ENCODE assay signal across 36 mouse cellular contexts in genomic region chr10:81200605-81201287, GRCm38 (mm10). TPM values are rescaled to one million over a fixed set of nuclear protein-coding genes. Genes with fewer than 3 reads are reported as not detected.
A peak's percentile ranks its signal among the peaks of the same experiment; 100 is the strongest.
DNase-seq lines count a peak whose midpoint lies in the region; ATAC-seq and TF ChIP-seq lines count a peak whose summit lies in the region.
"Had no signal": no experiment of that assay in that cellular context is flagged by ENCODE, and none has a peak within 500 bp of the region (broad histone marks: within the 10 kb centered on the region; RNA-seq: fewer than 3 reads in every experiment).

No protein-coding gene starts in this region.

- DNase-seq in heart, embryonic 10.5 days (ENCODE audit: low spot score): no peak
- DNase-seq in heart, postnatal 36 days: no peak
- DNase-seq in heart, postnatal 0 days (ENCODE audit: low spot score): peak; percentile 12
- DNase-seq in adrenal gland, postnatal 10 days: no peak
- no peak for DNase-seq in layer of hippocampus, adult 9-10 months (ENCODE audit: low spot score)
- DNase-seq: adrenal gland, adult 2 months; B cell, adult 2 months; cerebellum, adult 2 months; cerebellum, postnatal 25 days; kidney, adult 18-20 months; kidney, postnatal 25 days; liver, embryonic 13.5 days; lung, adult 18-20 months; right cerebral cortex, adult 18-20 months; spleen, adult 18-20 months; thymus, postnatal 36 days had no signal

- TF ChIP-seq CTCF in heart, postnatal 0 days (IDR thresholded peaks at IDR 0.05; ENCODE audit: low read depth): no peak

- H3K36me3 ChIP-seq in heart, embryonic 10.5 days: no peaks in the 10 kb centered on the region
- H3K36me3 ChIP-seq in heart, embryonic 11.5 days (ENCODE audit: control insufficient read depth, insufficient read depth, low read length): no peaks in the 10 kb centered on the region
- no peaks in the 10 kb centered on the region for H3K36me3 ChIP-seq in heart, embryonic 12.5 days
- H3K36me3 ChIP-seq in heart, postnatal 0 days (replicated peaks; ENCODE audit: control insufficient read depth, insufficient read depth, low read length): no peaks in the 10 kb centered on the region
- H3K36me3 ChIP-seq: kidney, embryonic 15.5 days; limb, embryonic 15.5 days; liver, embryonic 13.5 days; midbrain, embryonic 10.5 days; midbrain, embryonic 15.5 days had no signal

- intact Hi-C loops in heart, postnatal 36 days (cut with DNase I): no loop called here

- TF ChIP-seq EP300 in heart, postnatal 0 days (IDR thresholded peaks at IDR 0.05; ENCODE audit: low read depth): 0 out of 2 replicates have a peak, but pooled peaks have one; percentile 19

- H3K4me2 ChIP-seq in heart, embryonic 11.5 days: 0 out of 2 replicates have a peak overlapping the region, but pooled peaks have one; percentile 1
- peak overlapping the region; percentile 50; the same call in 1 of the 2 replicates for H3K4me2 ChIP-seq in heart, embryonic 12.5 days
- 0 out of 2 replicates have a peak overlapping the region, but pooled peaks have one; percentile 12 for H3K4me2 ChIP-seq in heart, postnatal 0 days (ENCODE audit: low read depth, low read length)
- H3K4me2 ChIP-seq: hindbrain, embryonic 12.5 days; kidney, embryonic 15.5 days; limb, embryonic 15.5 days; liver, embryonic 13.5 days; midbrain, embryonic 15.5 days; neural tube, embryonic 12.5 days had no signal

- peak overlapping the region; percentile 58 for H3K9ac ChIP-seq in heart, embryonic 11.5 days (ENCODE audit: low read depth, low read length)
- peak overlapping the region; percentile 61 for H3K9ac ChIP-seq in heart, embryonic 12.5 days
- H3K9ac ChIP-seq in heart, postnatal 0 days (replicated peaks; ENCODE audit: low read depth, low read length): peak overlapping the region; percentile 47
- H3K9ac ChIP-seq: kidney, embryonic 15.5 days; limb, embryonic 15.5 days; liver, embryonic 13.5 days; midbrain, embryonic 15.5 days; neural tube, embryonic 12.5 days had no signal

- peak overlapping the region; percentile 60 for H3K27ac ChIP-seq in heart, embryonic 10.5 days
- H3K27ac ChIP-seq in heart, embryonic 11.5 days (ENCODE audit: low read depth, low read length): peak overlapping the region; percentile 76
- peak overlapping the region; percentile 94 for H3K27ac ChIP-seq in heart, embryonic 12.5 days (ENCODE audit: poor library complexity, severe bottlenecking)
- peak overlapping the region; percentile 98 for H3K27ac ChIP-seq in heart, postnatal 0 days (ENCODE audit: low read depth)
- H3K27ac ChIP-seq: hindbrain, embryonic 12.5 days; kidney, embryonic 15.5 days; left cerebral cortex, adult 2 months; limb, embryonic 15.5 days; liver, embryonic 13.5 days; macrophage; midbrain, embryonic 15.5 days; neural tube, embryonic 12.5 days had no signal

- no peak overlapping the region for H3K4me3 ChIP-seq in heart, embryonic 10.5 days
- H3K4me3 ChIP-seq in heart, embryonic 11.5 days (ENCODE audit: low read depth, low read length): no peak overlapping the region
- H3K4me3 ChIP-seq in heart, embryonic 12.5 days: no peak overlapping the region
- no peak overlapping the region for H3K4me3 ChIP-seq in heart, postnatal 0 days (ENCODE audit: low read depth, low read length)
- H3K4me3 ChIP-seq: hindbrain, embryonic 12.5 days; kidney, embryonic 15.5 days; left cerebral cortex, adult 2 months; limb, embryonic 15.5 days; liver, embryonic 13.5 days; midbrain, embryonic 10.5 days; midbrain, embryonic 15.5 days; neural tube, embryonic 12.5 days had no signal

- H3K9me3 ChIP-seq in heart, embryonic 10.5 days: no peaks in the 10 kb centered on the region
- H3K9me3 ChIP-seq in heart, embryonic 11.5 days (replicated peaks; ENCODE audit: control insufficient read depth, low read length): no peaks in the 10 kb centered on the region
- no peaks in the 10 kb centered on the region for H3K9me3 ChIP-seq in heart, embryonic 12.5 days (replicated peaks)
- H3K9me3 ChIP-seq in heart, postnatal 0 days (replicated peaks; ENCODE audit: control insufficient read depth, low read length): no peaks in the 10 kb centered on the region
- H3K9me3 ChIP-seq: hindbrain, embryonic 12.5 days; kidney, embryonic 15.5 days; limb, embryonic 15.5 days; liver, embryonic 13.5 days; midbrain, embryonic 10.5 days; midbrain, embryonic 15.5 days; neural tube, embryonic 12.5 days had no signal

- peaks cover 73% of the 10 kb centered on the region for H3K4me1 ChIP-seq in heart, embryonic 10.5 days
- peaks cover 40% of the 10 kb centered on the region for H3K4me1 ChIP-seq in heart, embryonic 11.5 days (ENCODE audit: control insufficient read depth, insufficient read depth, low read length)
- H3K4me1 ChIP-seq in heart, embryonic 12.5 days (replicated peaks): peaks cover 66% of the 10 kb centered on the region
- H3K4me1 ChIP-seq in heart, postnatal 0 days (ENCODE audit: control insufficient read depth, insufficient read depth): peaks cover 29% of the 10 kb centered on the region
- H3K4me1 ChIP-seq: hindbrain, embryonic 12.5 days; kidney, embryonic 15.5 days; midbrain, embryonic 15.5 days; neural tube, embryonic 12.5 days had no signal

- 64% methylated on average over 20 of the region's 20 CpGs for WGBS in heart, embryonic 10.5 days
- 67% methylated on average over 20 of the region's 20 CpGs for WGBS in heart, embryonic 11.5 days (ENCODE audit: insufficient replicate concordance)
- 64% methylated on average over 20 of the region's 20 CpGs for WGBS in heart, embryonic 12.5 days
- WGBS in heart, postnatal 0 days: 50% methylated on average over 20 of the region's 20 CpGs

- no peak for ATAC-seq in heart, embryonic 11.5 days (replicated peaks; ENCODE audit: insufficient number of reproducible peaks, low FRiP score, low TSS enrichment)
- no peak for ATAC-seq in heart, embryonic 12.5 days (ENCODE audit: insufficient number of reproducible peaks, low FRiP score)
- ATAC-seq in heart, postnatal 0 days (ENCODE audit: insufficient read depth, low read depth): no peak
- ATAC-seq in monocyte, adult 5-6 weeks (replicated peaks; ENCODE audit: insufficient number of reproducible peaks, low FRiP score, low TSS enrichment, poor library complexity, severe bottlenecking): no peak
- ATAC-seq: forebrain, embryonic 14.5 days; lung, postnatal 0 days; midbrain, embryonic 15.5 days had no signal

- H3K27me3 ChIP-seq in heart, embryonic 10.5 days (ENCODE audit: insufficient read depth, poor library complexity, severe bottlenecking): peaks cover 24% of the 10 kb centered on the region
- H3K27me3 ChIP-seq in heart, embryonic 11.5 days (ENCODE audit: control insufficient read depth, insufficient read depth, low read length): peaks cover 4% of the 10 kb centered on the region; the same call in 1 of the 2 replicates
- H3K27me3 ChIP-seq in heart, embryonic 12.5 days (replicated peaks): peaks cover 6% of the 10 kb centered on the region; the same call in 1 of the 2 replicates
- no peaks in the 10 kb centered on the region for H3K27me3 ChIP-seq in heart, postnatal 0 days (ENCODE audit: control insufficient read depth, insufficient read depth, low read length)

RNA-seq across cellular contexts. Expression of gene Nmrk2, which starts 1.1 kb away (rescaled TPM):
- polyA plus RNA-seq in heart, embryonic 10.5 days (2016; fragmentation: Nextera tagmentation; extraction: Ambion mirVana): 2.7 and 3.8 TPM in 2 replicates
- 1 to 10 TPM; 7.8 to 7.9 TPM for total RNA-seq in heart, postnatal 36 days (2021)
- 2.2 and 3.6 TPM in 2 replicates for polyA plus RNA-seq in heart, embryonic 11.5 days (2014; fragmentation: Nextera tagmentation; extraction: Ambion mirVana)
- polyA plus RNA-seq in heart, embryonic 12.5 days (2016; fragmentation: Nextera tagmentation; extraction: Ambion mirVana): 3.9 and 4.9 TPM in 2 replicates
- total RNA-seq in heart, postnatal 0 days (2014; rRNA removed; ENCODE audit: low replicate concordance): 30.5 and 35.2 TPM in 2 replicates
- polyA plus RNA-seq in heart, postnatal 0 days (2015; fragmentation: Nextera tagmentation; extraction: Ambion mirVana): 13.0 and 14.2 TPM in 2 replicates
- total RNA-seq in adrenal gland, postnatal 10 days (2021): 1 to 10 TPM in 1 of 2 experiments, under 1 TPM in 1; 0.15 to 4.9 TPM
- total RNA-seq in monocyte, adult 5-6 weeks (2017): not detected in 3 replicates
- total RNA-seq: adrenal gland, adult 2 months had no signal
- polyA plus RNA-seq: adrenal gland, adult 2 months; embryonic facial prominence, embryonic 11.5 days; forebrain, embryonic 14.5 days; hindbrain, embryonic 12.5 days; kidney, embryonic 15.5 days; liver, embryonic 13.5 days; macrophage; midbrain, embryonic 10.5 days; neural tube, embryonic 12.5 days had no signal

RNA-seq across cellular contexts. Expression of gene 4930442H23Rik, which starts 17.1 kb away (rescaled TPM):
- polyA plus RNA-seq in heart, embryonic 10.5 days (2016; fragmentation: Nextera tagmentation; extraction: Ambion mirVana): not detected in 2 replicates
- total RNA-seq in heart, postnatal 36 days (2021): not detected
- polyA plus RNA-seq in heart, embryonic 11.5 days (2014; fragmentation: Nextera tagmentation; extraction: Ambion mirVana): 0.21 TPM in 1 of 2 replicates, not detected in the other
- polyA plus RNA-seq in heart, embryonic 12.5 days (2016; fragmentation: Nextera tagmentation; extraction: Ambion mirVana): 0.18 TPM in 1 of 2 replicates, not detected in the other
- total RNA-seq in heart, postnatal 0 days (2014; rRNA removed; ENCODE audit: low replicate concordance): not detected in 2 replicates
- 0.12 TPM in 1 of 2 replicates, not detected in the other for polyA plus RNA-seq in heart, postnatal 0 days (2015; fragmentation: Nextera tagmentation; extraction: Ambion mirVana)
- not detected for total RNA-seq in adrenal gland, postnatal 10 days (2021)
- 0.49 TPM in 1 of 3 replicates, not detected in the others for total RNA-seq in monocyte, adult 5-6 weeks (2017)
- total RNA-seq: adrenal gland, adult 2 months; adrenal gland, postnatal 4 days; gastrocnemius, postnatal 36 days; layer of hippocampus, adult 18-20 months; layer of hippocampus, postnatal 14 days; left cerebral cortex, adult 2 months; left cerebral cortex, postnatal 25 days had no signal
- polyA plus RNA-seq: cerebellum, adult 2 months; embryonic facial prominence, embryonic 11.5 days; forebrain, embryonic 14.5 days; hindbrain, embryonic 12.5 days; kidney, embryonic 15.5 days; limb, embryonic 15.5 days; liver, embryonic 13.5 days; macrophage; midbrain, embryonic 15.5 days; neural tube, embryonic 12.5 days; stomach, embryonic 16.5 days had no signal

RNA-seq across cellular contexts. Expression of gene Dapk3, which starts 17.9 kb away (rescaled TPM):
- 56.3 and 78.7 TPM in 2 replicates for polyA plus RNA-seq in heart, embryonic 10.5 days (2016; fragmentation: Nextera tagmentation; extraction: Ambion mirVana)
- total RNA-seq in heart, postnatal 36 days (2021): 10 to 100 TPM; 31.0 to 31.3 TPM
- polyA plus RNA-seq in heart, embryonic 11.5 days (2014; fragmentation: Nextera tagmentation; extraction: Ambion mirVana): 44.1 and 47.4 TPM in 2 replicates
- polyA plus RNA-seq in heart, embryonic 12.5 days (2016; fragmentation: Nextera tagmentation; extraction: Ambion mirVana): 62.8 and 69.0 TPM in 2 replicates
- 56.5 and 72.7 TPM in 2 replicates for total RNA-seq in heart, postnatal 0 days (2014; rRNA removed; ENCODE audit: low replicate concordance)
- polyA plus RNA-seq in heart, postnatal 0 days (2015; fragmentation: Nextera tagmentation; extraction: Ambion mirVana): 29.0 and 31.7 TPM in 2 replicates
- 10 to 100 TPM; 55.3 to 55.6 TPM for total RNA-seq in adrenal gland, postnatal 10 days (2021)
- 30.4 to 45.3 TPM (median 37.3 TPM) in 3 replicates for total RNA-seq in monocyte, adult 5-6 weeks (2017)

RNA-seq across cellular contexts. Expression of gene Eef2, which starts 24.3 kb away (rescaled TPM):
- 447 and 460 TPM in 2 replicates for polyA plus RNA-seq in heart, embryonic 10.5 days (2016; fragmentation: Nextera tagmentation; extraction: Ambion mirVana)
- total RNA-seq in heart, postnatal 36 days (2021): 1,000 to 10,000 TPM; 1,005 to 1,085 TPM
- polyA plus RNA-seq in heart, embryonic 11.5 days (2014; fragmentation: Nextera tagmentation; extraction: Ambion mirVana): 313 and 338 TPM in 2 replicates
- polyA plus RNA-seq in heart, embryonic 12.5 days (2016; fragmentation: Nextera tagmentation; extraction: Ambion mirVana): 408 and 433 TPM in 2 replicates
- total RNA-seq in heart, postnatal 0 days (2014; rRNA removed; ENCODE audit: low replicate concordance): 1,828 and 2,004 TPM in 2 replicates
- polyA plus RNA-seq in heart, postnatal 0 days (2015; fragmentation: Nextera tagmentation; extraction: Ambion mirVana): 353 and 370 TPM in 2 replicates
- total RNA-seq in adrenal gland, postnatal 10 days (2021): 1,000 to 10,000 TPM; 1,466 to 1,521 TPM
- 1,029 to 1,258 TPM (median 1,077 TPM) in 3 replicates for total RNA-seq in monocyte, adult 5-6 weeks (2017)

RNA-seq across cellular contexts. Expression of gene Atcay, which starts 29.9 kb away (rescaled TPM):
- 0.28 and 0.37 TPM in 2 replicates for polyA plus RNA-seq in heart, embryonic 10.5 days (2016; fragmentation: Nextera tagmentation; extraction: Ambion mirVana)
- under 1 TPM in 1 of 2 experiments, not detected in 1; 0.11 TPM for total RNA-seq in heart, postnatal 36 days (2021)
- 0.60 and 0.83 TPM in 2 replicates for polyA plus RNA-seq in heart, embryonic 11.5 days (2014; fragmentation: Nextera tagmentation; extraction: Ambion mirVana)
- 0.46 and 0.72 TPM in 2 replicates for polyA plus RNA-seq in heart, embryonic 12.5 days (2016; fragmentation: Nextera tagmentation; extraction: Ambion mirVana)
- 0.58 TPM in 1 of 2 replicates, not detected in the other for total RNA-seq in heart, postnatal 0 days (2014; rRNA removed; ENCODE audit: low replicate concordance)
- 0.25 TPM in 2 replicates for polyA plus RNA-seq in heart, postnatal 0 days (2015; fragmentation: Nextera tagmentation; extraction: Ambion mirVana)
- total RNA-seq in adrenal gland, postnatal 10 days (2021): 1 to 10 TPM; 2.5 to 4.6 TPM
- total RNA-seq in monocyte, adult 5-6 weeks (2017): not detected in 3 replicates
- total RNA-seq: gastrocnemius, postnatal 36 days had no signal
- polyA plus RNA-seq: lung, postnatal 0 days; macrophage had no signal
